Mouse (Mus musculus) lung, embryonic 16.5 days (tissue): Measurements from ENCODE around the gene Eif4g3. TPM values are rescaled to one million over a fixed set of nuclear protein-coding genes. Genes with fewer than 3 reads are reported as not detected.
A peak's percentile ranks its signal among the peaks of the same experiment; 100 is the strongest.

Experiments
- ATAC-seq: fragments of 200-750 bp; cut with Nextera tagmentation; 2 replicates; pipeline ENCODE4 v1.8.0; 2017; ENCODE audit warnings: low read depth, mild to moderate bottlenecking, moderate library complexity
- H3K27ac ChIP-seq: fragments of 300-500 bp; sonication (generic); 2 replicates; pipeline ENCODE4 v1.5.1; 2014; ENCODE audit warnings: mild to moderate bottlenecking, control low read depth, low read length
- H3K27me3 ChIP-seq: fragments of 300-500 bp; sonication (generic); 2 replicates; pipeline ENCODE4 v1.6.1; 2014; ENCODE audit warnings: low read depth, low read length, mixed read lengths; ENCODE audit not compliant: control insufficient read depth, insufficient read depth
- H3K36me3 ChIP-seq: fragments of 300-500 bp; sonication (generic); 2 replicates; pipeline ENCODE4 v1.6.1; 2014; ENCODE audit warnings: low read length; ENCODE audit not compliant: control insufficient read depth, insufficient read depth
- H3K4me1 ChIP-seq: fragments of 300-500 bp; sonication (generic); replicated peaks from 2 replicates; pipeline ENCODE4 v1.6.1; 2014; ENCODE audit warnings: low read length, mixed read lengths; ENCODE audit not compliant: control insufficient read depth, insufficient read depth
- H3K4me2 ChIP-seq: fragments of 300-500 bp; sonication (generic); 2 replicates; pipeline ENCODE4 v1.6.1; 2014; ENCODE audit warnings: low read depth, low read length, control low read depth
- H3K4me3 ChIP-seq: fragments of 300-500 bp; sonication (generic); 2 replicates; pipeline ENCODE4 v1.5.1; 2014; ENCODE audit warnings: mild to moderate bottlenecking, low read length, control low read depth
- H3K9ac ChIP-seq: fragments of 300-500 bp; sonication (generic); 2 replicates; pipeline ENCODE4 v1.6.1; 2014; ENCODE audit warnings: low read length, control low read depth
- H3K9me3 ChIP-seq: fragments of 300-500 bp; sonication (generic); 2 replicates; pipeline ENCODE4 v1.6.1; 2016; ENCODE audit warnings: low read length; ENCODE audit not compliant: control insufficient read depth
- WGBS: fragments of 180-500 bp; shearing (Covaris S2); extraction: QIAGEN DNeasy Blood & Tissue Kit; methylation state at CpG from one replicate; pipeline ENCODE4 v1.1.7; 2014; 5-methylcytosine and 5-hydroxymethylcytosine counted together
- microRNA-seq: library from miRNA; unstranded; fragments of <30 nt; microRNA quantifications from one replicate; pipeline ENCODE4, GENCODE M21; 2016
- polyA plus RNA-seq: library from polyadenylated mRNA; unstranded; fragments of >200 nt; fragmentation: Nextera tagmentation; extraction: Ambion mirVana; gene quantifications from 2 replicates; pipeline ENCODE4 v1.2.1, GENCODE M21; 2015

Eif4g3 gene
- polyA plus RNA-seq, 1 experiment from 2014 or later, result 23.8 TPM

DNA sequence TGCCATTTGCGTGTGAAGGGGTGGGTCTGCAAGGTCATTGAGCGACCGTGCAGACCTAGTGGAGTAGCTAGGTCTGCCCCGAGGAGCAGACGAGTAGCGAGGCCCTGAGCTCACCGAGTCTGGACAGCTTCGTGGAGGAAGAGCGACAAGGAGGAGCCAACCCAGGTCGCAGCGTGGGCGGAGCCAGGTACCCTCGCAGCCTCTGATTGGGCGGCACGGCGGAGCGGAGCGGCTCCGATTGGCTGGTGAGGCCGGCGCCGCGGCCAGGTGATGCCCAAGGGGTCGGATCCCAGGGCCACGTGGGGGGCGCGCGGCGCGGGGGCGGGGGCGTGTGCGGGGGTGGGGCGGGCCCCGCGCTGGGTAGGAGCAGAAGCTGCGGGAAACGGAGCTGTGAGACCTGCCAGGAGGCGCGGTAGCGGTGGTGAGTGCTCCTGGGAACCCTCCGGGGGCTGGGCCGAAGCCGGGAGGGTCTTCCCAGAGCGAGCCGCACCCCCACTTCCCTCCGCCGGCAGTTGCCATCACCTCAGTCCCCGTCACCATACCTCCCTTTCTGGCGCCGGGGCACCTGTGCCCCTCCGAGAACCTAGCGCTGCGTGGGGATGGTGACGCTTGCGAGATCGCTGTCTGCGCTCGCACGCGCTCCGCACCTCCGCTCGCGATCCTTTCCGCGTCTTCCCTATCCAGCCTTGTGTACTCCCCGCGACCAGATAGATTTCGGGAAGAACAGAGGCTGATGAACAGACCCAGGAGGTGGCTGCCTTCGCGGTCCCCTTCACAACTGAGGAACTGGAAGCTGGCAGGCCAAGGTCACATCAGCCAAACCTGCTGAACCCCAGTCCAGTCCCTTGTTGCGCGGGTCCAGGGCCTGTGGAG is 257.5 kb downstream of the Eif4g3 start, which contains the start of the genes Sh2d5 and Kif17:
Sh2d5 (plus strand) TSS at position 316 of the 873 bp plus-strand sequence.
Kif17 (plus strand) TSS at position 348 of the 873 bp plus-strand sequence.
- peak within 1 kb of the TSS; percentile 21 for H3K9ac ChIP-seq
- ATAC-seq, result peak; percentile 84

DNA sequence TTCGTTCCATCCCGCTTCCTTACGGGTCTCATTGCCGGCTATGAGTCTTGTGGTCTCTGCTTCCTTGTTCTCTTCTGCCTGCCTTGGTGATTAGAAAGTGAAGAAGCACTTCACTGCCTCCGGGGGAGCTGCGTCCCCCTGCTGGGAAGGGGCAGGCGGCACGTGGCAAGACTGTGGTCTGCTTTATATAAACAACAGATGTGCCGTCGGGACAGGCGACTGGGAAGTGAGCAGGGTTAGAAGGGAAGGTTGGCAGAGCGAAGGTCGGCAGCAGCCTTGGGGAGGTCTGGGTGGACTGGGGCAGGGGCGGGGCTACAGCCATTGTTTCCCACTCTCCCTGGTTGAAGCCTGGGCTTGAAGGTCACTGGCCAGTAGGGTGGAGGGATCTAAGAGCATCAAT is 259.0 kb downstream of the Eif4g3 start:
- Histone ChIP-seq H3K4me3 (peak overlapping the region; percentile 19; the same call in 1 of the 2 replicates), H3K27me3 (peaks cover 12% of the 10 kb centered on the region), H3K27ac (no peak overlapping the region), H3K4me2 (peak overlapping the region; percentile 43), H3K36me3 (peaks cover 9% of the 10 kb centered on the region), H3K9ac (no peak overlapping the region), H3K9me3 (no peaks in the 10 kb centered on the region), H3K4me1 (peaks cover 22% of the 10 kb centered on the region)
- WGBS, result under 1% methylated on average over 14 of the region's 14 CpGs
- ATAC-seq, result peak; percentile 48

More for the DNA sequence above, 257.5 kb downstream of the Eif4g3 start, which contains the start of the genes Sh2d5 and Kif17:
- peaks cover 15% of the 10 kb centered on the region for H3K36me3 ChIP-seq
- H3K4me2 ChIP-seq, result peak within 1 kb of the TSS; percentile 99
- H3K4me1 ChIP-seq, result peaks cover 22% of the 10 kb centered on the region
- peaks cover 12% of the 10 kb centered on the region for H3K27me3 ChIP-seq
- 1% methylated on average over 51 of the region's 74 CpGs for WGBS
- peak within 1 kb of the TSS; percentile 53 for H3K4me3 ChIP-seq
- H3K27ac ChIP-seq, result no peak within 1 kb of the TSS
- H3K9me3 ChIP-seq, result no peaks in the 10 kb centered on the region

DNA sequence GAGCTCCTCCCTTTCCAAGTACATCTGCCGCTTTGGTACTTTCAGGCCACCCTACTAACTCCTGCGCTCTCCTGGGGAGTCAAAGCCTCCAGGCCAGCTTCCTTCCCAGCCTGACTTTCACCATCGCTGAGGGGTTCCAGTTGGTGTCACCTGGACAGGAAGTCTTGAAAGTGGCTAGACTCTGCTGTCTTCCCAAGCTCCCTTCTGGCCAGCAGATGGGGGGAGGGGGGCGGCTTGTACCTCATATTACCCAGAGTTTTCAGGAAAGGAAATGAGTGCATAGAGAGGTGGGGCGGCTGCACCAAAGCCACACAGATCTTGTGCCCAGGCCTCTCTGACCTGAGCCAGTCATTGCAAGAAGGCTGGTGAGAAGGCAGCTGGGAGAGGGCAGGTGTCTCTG is 259.4 kb downstream of the Eif4g3 start:
- peaks cover 12% of the 10 kb centered on the region for H3K27me3 ChIP-seq
- no peak for ATAC-seq
- WGBS, result 17% methylated on average over 5 of the region's 5 CpGs
- H3K9ac ChIP-seq, result no peak overlapping the region
- peak overlapping the region; percentile 43; the same call in 1 of the 2 replicates for H3K4me2 ChIP-seq
- no peak overlapping the region for H3K27ac ChIP-seq
- H3K4me3 ChIP-seq, result no peak overlapping the region
- H3K4me1 ChIP-seq, result peaks cover 22% of the 10 kb centered on the region
- no peaks in the 10 kb centered on the region for H3K9me3 ChIP-seq
- H3K36me3 ChIP-seq, result peaks cover 6% of the 10 kb centered on the region

DNA sequence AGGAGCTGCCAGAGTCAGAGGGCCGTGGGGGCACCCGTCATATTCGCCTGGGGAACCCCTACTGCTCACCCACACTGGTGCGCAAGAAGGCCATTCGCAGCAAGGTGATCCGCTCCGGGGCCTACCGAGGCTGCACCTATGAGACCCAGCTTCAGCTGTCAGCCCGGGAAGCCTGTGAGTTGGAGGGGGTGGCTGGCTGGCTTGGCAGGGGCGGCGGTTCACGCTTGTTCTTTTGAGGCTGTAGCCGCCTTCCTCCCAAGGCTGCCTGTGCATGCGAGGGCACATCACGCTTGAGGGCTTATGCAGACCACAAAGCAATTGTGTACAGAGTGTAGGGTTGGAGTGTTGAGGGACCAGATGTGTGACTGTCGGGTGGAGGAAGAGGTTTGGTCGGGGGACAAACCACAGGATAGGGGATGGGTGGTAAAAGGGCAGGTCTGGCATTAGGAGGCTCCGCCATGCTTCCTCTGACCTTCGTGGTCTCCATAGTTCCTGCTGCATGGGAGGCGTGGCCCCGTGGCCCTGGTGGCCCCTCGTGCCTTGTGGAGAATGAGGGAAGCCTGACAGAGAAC is 264.4 kb downstream of the Eif4g3 start:
- no peak overlapping the region for H3K4me2 ChIP-seq

More for the DNA sequence above, 264.4 kb downstream of the Eif4g3 start:
- H3K36me3 ChIP-seq, result no peaks in the 10 kb centered on the region
- H3K4me1 ChIP-seq, result peaks cover 6% of the 10 kb centered on the region; the same call in 1 of the 2 replicates
- no peak overlapping the region for H3K4me3 ChIP-seq
- no peak overlapping the region for H3K9ac ChIP-seq
- H3K9me3 ChIP-seq, result no peaks in the 10 kb centered on the region
- no peak overlapping the region for H3K27ac ChIP-seq
- no peak for ATAC-seq
- no peaks in the 10 kb centered on the region for H3K27me3 ChIP-seq
- WGBS, result 83% methylated on average over 22 of the region's 22 CpGs

Small RNA genes within 50 kb of the gene (microRNA-seq; reads per million reads assigned to microRNA genes)
- not detected for gene Mir6399

Other genes with a start within 250 kb of the Eif4g3 start
- 4.4 and 9.4 TPM in 2 replicates for gene Alpl, start 196.6 kb upstream of the Eif4g3 start, polyA plus RNA-seq
- gene Ece1, start 130.8 kb upstream of the Eif4g3 start, polyA plus RNA-seq, result 48.1 and 53.8 TPM in 2 replicates
- gene Hp1bp3, start 223.3 kb downstream of the Eif4g3 start, polyA plus RNA-seq, result 140 and 166 TPM in 2 replicates